8 mouse cellular contexts compared by ENCODE assay signal in genomic region chr7:122099222-122099621, GRCm38 (mm10). TPM values are rescaled to one million over a fixed set of nuclear protein-coding genes. Genes with fewer than 3 reads are reported as not detected.
DNase-seq lines count a peak whose midpoint lies in the region; ATAC-seq and TF ChIP-seq lines count a peak whose summit lies in the region.

No protein-coding gene starts in this region.

- ATAC-seq in G1E (ENCODE audit: extremely low read depth, insufficient number of reproducible peaks, low FRiP score, poor library complexity, severe bottlenecking): 0 out of 2 replicates have a peak, but pooled peaks have one; percentile 31
- no peak for ATAC-seq in limb, embryonic 11.5 days (ENCODE audit: insufficient number of reproducible peaks, low FRiP score, low TSS enrichment, low read depth)

- no peak overlapping the region; the same call in 1 of the 2 replicates for H3K4me3 ChIP-seq in G1E (ENCODE audit: low read depth, low read length)
- no peak overlapping the region for H3K4me3 ChIP-seq in limb, embryonic 11.5 days (ENCODE audit: low read depth, low read length)

- H3K9me3 ChIP-seq in G1E (replicated peaks): no peaks in the 10 kb centered on the region
- no peaks in the 10 kb centered on the region for H3K9me3 ChIP-seq in limb, embryonic 11.5 days (ENCODE audit: control insufficient read depth, low read length)

- TF ChIP-seq POLR2A in brain, embryonic 14.5 days (IDR thresholded peaks at IDR 0.05; ENCODE audit: borderline replicate concordance, extremely low read depth, insufficient read depth, insufficient read length, poor library complexity, severe bottlenecking): no peak

- H3K4me1 ChIP-seq in G1E (ENCODE audit: insufficient read depth, low read depth, low read length): peaks cover 61% of the 10 kb centered on the region
- H3K4me1 ChIP-seq in limb, embryonic 11.5 days (ENCODE audit: control insufficient read depth, insufficient read depth, low read length): peaks cover 4% of the 10 kb centered on the region

- peak; percentile 17 to 26 for DNase-seq in left cerebral cortex, adult 18-20 months (ENCODE audit: low spot score in 2 of 2)
- no peak for DNase-seq in left cerebral cortex, adult 11 months (ENCODE audit: low spot score)
- DNase-seq in G1E (ENCODE audit: low spot score): peak; percentile 23
- DNase-seq in brain, embryonic 14.5 days (ENCODE audit: low read depth): peak; percentile 68
- DNase-seq in forelimb bud, embryonic 11.5 days (ENCODE audit: low read depth, low spot score): peak; percentile 66
- peak; percentile 48 for DNase-seq in limb, embryonic 11.5 days (ENCODE audit: low spot score)
- DNase-seq in retina, postnatal 1 day: peak; percentile 68
- DNase-seq in urinary bladder, adult 18-20 months (ENCODE audit: low spot score in 2 of 2): no peak

- H3K4me2 ChIP-seq in limb, embryonic 11.5 days (ENCODE audit: low read depth, severe bottlenecking): no peak overlapping the region

- H3K9ac ChIP-seq in limb, embryonic 11.5 days (ENCODE audit: low read length): no peak overlapping the region

- no peaks in the 10 kb centered on the region for H3K27me3 ChIP-seq in G1E (ENCODE audit: insufficient read depth, low read length)
- no peaks in the 10 kb centered on the region for H3K27me3 ChIP-seq in limb, embryonic 11.5 days (ENCODE audit: control insufficient read depth, insufficient read depth, low read length)

- 78% methylated on average over 4 of the region's 4 CpGs for WGBS in limb, embryonic 11.5 days

- peak; percentile 94 for TF ChIP-seq CTCF in G1E (IDR thresholded peaks at IDR 0.05; ENCODE audit: low read depth, low read length)
- peak; percentile 75; the same call in 1 of the 2 replicates for TF ChIP-seq CTCF in brain, embryonic 14.5 days (IDR thresholded peaks at IDR 0.05; ENCODE audit: borderline replicate concordance, extremely low read depth, insufficient read depth, insufficient read length)

- H3K36me3 ChIP-seq in G1E (replicated peaks): peaks cover 60% of the 10 kb centered on the region
- H3K36me3 ChIP-seq in limb, embryonic 11.5 days (ENCODE audit: control insufficient read depth, insufficient read depth, low read length): peaks cover 15% of the 10 kb centered on the region

- H3K27ac ChIP-seq in limb, embryonic 11.5 days (replicated peaks; ENCODE audit: low read depth, low read length): no peak overlapping the region

RNA-seq across cellular contexts. Expression of gene Ndufab1, which starts 2.5 kb away (rescaled TPM):
- 100 to 1,000 TPM; 290 to 310 TPM for total RNA-seq in left cerebral cortex, adult 18-20 months (2021)
- total RNA-seq in G1E (2014; fragmentation: Nextera tagmentation): 161 and 182 TPM in 2 replicates
- 89.3 and 121 TPM in 2 replicates for total RNA-seq in G1E (2017)
- 1,259 and 1,762 TPM in 2 replicates for polyA plus RNA-seq in G1E (2012)
- 127 and 146 TPM in 2 replicates for polyA plus RNA-seq in brain, embryonic 14.5 days (2012; rRNA removed)
- 661 and 703 TPM in 2 replicates for polyA plus RNA-seq in limb, embryonic 11.5 days (2014; fragmentation: Nextera tagmentation; extraction: Ambion mirVana)

RNA-seq across cellular contexts. Expression of gene Ears2, which starts 32.2 kb away (rescaled TPM):
- total RNA-seq in left cerebral cortex, adult 18-20 months (2021): 1 to 10 TPM; 8.2 to 9.3 TPM
- total RNA-seq in G1E (2014; fragmentation: Nextera tagmentation) (12.8 and 14.4 TPM in 2 replicates), G1E (2017) (7.9 and 9.7 TPM in 2 replicates)
- 16.3 and 17.0 TPM in 2 replicates for polyA plus RNA-seq in G1E (2012)
- 9.8 and 11.0 TPM in 2 replicates for polyA plus RNA-seq in brain, embryonic 14.5 days (2012; rRNA removed)
- polyA plus RNA-seq in limb, embryonic 11.5 days (2014; fragmentation: Nextera tagmentation; extraction: Ambion mirVana): 17.1 and 17.8 TPM in 2 replicates

RNA-seq across cellular contexts. Expression of gene Ubfd1, which starts 32.2 kb away (rescaled TPM):
- 10 to 100 TPM; 56.5 to 66.8 TPM for total RNA-seq in left cerebral cortex, adult 18-20 months (2021)
- total RNA-seq in G1E (2014; fragmentation: Nextera tagmentation) (49.3 and 49.6 TPM in 2 replicates), G1E (2017) (49.7 and 52.2 TPM in 2 replicates)
- 32.9 and 38.1 TPM in 2 replicates for polyA plus RNA-seq in G1E (2012)
- 77.7 and 89.6 TPM in 2 replicates for polyA plus RNA-seq in brain, embryonic 14.5 days (2012; rRNA removed)
- polyA plus RNA-seq in limb, embryonic 11.5 days (2014; fragmentation: Nextera tagmentation; extraction: Ambion mirVana): 108 and 109 TPM in 2 replicates

RNA-seq across cellular contexts. Expression of gene Palb2, which starts 33.6 kb away (rescaled TPM):
- 1 to 10 TPM; 1.1 to 1.7 TPM for total RNA-seq in left cerebral cortex, adult 18-20 months (2021)
- total RNA-seq in G1E (2014; fragmentation: Nextera tagmentation) (46.1 and 49.8 TPM in 2 replicates), G1E (2017) (31.0 and 41.1 TPM in 2 replicates)
- 3.7 and 6.4 TPM in 2 replicates for polyA plus RNA-seq in G1E (2012)
- 4.7 and 7.4 TPM in 2 replicates for polyA plus RNA-seq in brain, embryonic 14.5 days (2012; rRNA removed)
- 24.9 and 25.0 TPM in 2 replicates for polyA plus RNA-seq in limb, embryonic 11.5 days (2014; fragmentation: Nextera tagmentation; extraction: Ambion mirVana)

RNA-seq across cellular contexts. Expression of gene Dctn5, which starts 33.6 kb away (rescaled TPM):
- 10 to 100 TPM; 89.5 to 95.1 TPM for total RNA-seq in left cerebral cortex, adult 18-20 months (2021)
- total RNA-seq in G1E (2014; fragmentation: Nextera tagmentation) (66.3 and 96.8 TPM in 2 replicates), G1E (2017) (116 and 125 TPM in 2 replicates)
- 5.7 and 6.2 TPM in 2 replicates for polyA plus RNA-seq in G1E (2012)
- 128 and 138 TPM in 2 replicates for polyA plus RNA-seq in brain, embryonic 14.5 days (2012; rRNA removed)
- 118 and 122 TPM in 2 replicates for polyA plus RNA-seq in limb, embryonic 11.5 days (2014; fragmentation: Nextera tagmentation; extraction: Ambion mirVana)

Comparison
In these comparisons a context has a peak if more than half of its experiments do, and no peak if none do; other contexts are left out.
1. DNase-seq: peak in left cerebral cortex, adult 18-20 months (2 of 2), G1E (single experiment), brain, embryonic 14.5 days (single experiment), forelimb bud, embryonic 11.5 days (single experiment), limb, embryonic 11.5 days (single experiment) and retina, postnatal 1 day (single experiment); none in left cerebral cortex, adult 11 months (single experiment) and urinary bladder, adult 18-20 months (0 of 2).